Mouse (Mus musculus) urinary bladder, postnatal 0 days (tissue): ENCODE data around the gene Icam2. TPM values are rescaled to one million over a fixed set of nuclear protein-coding genes. Genes with fewer than 3 reads are reported as not detected.

Source experiments
- polyA plus RNA-seq: library from polyadenylated mRNA; unstranded; fragments of >200 nt; fragmentation: Nextera tagmentation; extraction: Ambion mirVana; gene quantifications from 2 replicates; pipeline ENCODE4 v1.2.1, GENCODE M21; 2015

Icam2 gene
- polyA plus RNA-seq: 15.2 and 25.4 TPM in 2 replicates

DNA sequence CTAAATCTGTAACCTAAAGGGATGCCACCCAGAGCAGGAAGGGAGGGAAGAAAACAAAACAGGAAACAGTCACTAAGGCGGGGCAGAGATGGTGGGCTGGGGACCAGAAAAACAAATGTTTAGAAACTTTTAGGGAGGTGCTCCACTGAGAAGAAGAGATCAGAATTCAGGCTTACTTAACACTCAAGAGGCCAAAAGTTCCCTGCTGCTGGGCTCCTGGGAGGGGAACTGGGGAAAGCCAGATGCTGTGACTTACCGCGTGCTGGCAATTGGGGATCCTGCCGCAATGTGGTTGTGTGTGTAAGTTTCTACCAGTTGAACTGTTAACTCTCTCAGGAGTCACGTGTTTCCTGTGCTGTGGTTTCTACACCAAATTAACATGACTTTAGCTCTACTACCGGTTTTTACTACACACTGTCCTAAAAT lies at the start of gene Icam2:
Icam2 (minus strand) TSS at position 285 of the 426 bp plus-strand sequence.

DNA sequence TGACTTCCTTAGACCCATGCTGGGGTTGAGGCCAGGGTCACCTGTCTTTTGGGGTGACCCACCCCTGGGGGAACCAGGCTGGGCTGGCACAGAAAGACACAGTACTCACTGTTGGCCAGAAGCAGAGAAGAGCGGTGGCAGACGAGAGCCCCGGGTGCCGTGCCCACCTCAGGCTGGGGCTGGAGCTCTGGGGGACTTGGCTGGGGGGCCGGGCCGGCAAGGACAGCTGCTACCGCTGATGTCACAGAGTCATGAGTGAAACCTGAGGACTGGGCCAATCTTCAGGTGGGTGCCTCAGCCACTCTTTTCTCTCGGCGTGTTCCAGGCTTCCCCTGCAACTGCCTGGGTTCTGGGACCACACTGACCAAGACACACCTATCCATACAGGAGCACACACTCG lies 22.5 kb downstream of the Icam2 start, which contains the start of gene Prr29:
Prr29 (plus strand) TSS at position 107 of the 400 bp plus-strand sequence.

DNA sequence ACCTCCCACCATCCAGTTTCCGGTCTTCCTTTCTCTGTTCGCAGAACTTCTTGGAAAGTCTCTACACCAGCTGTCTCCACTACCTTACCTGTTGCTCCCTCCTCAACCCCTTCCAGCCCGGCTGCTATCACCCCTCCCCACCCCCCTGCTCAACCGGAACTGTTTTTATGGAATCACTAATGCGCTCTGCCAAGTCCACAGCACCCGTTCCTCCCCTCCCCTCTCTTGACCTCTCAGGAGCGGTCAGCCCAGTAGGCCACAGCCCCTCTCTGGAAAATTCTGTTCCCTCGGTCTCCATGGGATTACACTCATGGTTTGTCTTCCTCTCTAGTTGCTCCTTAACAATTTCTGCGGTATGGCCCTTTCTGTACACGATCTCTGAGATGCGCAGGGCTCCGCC lies 34.7 kb downstream of the Icam2 start, which contains the start of gene Scn4a:
Scn4a (minus strand) TSS at position 101 of the 400 bp plus-strand sequence.

Other genes starting within 250 kb of the Icam2 start
- gene Gm10840, start 227.2 kb downstream of the Icam2 start, polyA plus RNA-seq: not detected in 2 replicates
- 30.1 and 32.3 TPM in 2 replicates for gene Limd2, start 227.2 kb downstream of the Icam2 start, polyA plus RNA-seq
- 11.3 and 13.3 TPM in 2 replicates for gene Strada, start 185.9 kb downstream of the Icam2 start, polyA plus RNA-seq
- 51.0 and 54.6 TPM in 2 replicates for gene Ccdc47, start 171.7 kb downstream of the Icam2 start, polyA plus RNA-seq
- gene Ddx42, start 171.1 kb downstream of the Icam2 start, polyA plus RNA-seq: 30.4 and 34.3 TPM in 2 replicates
- gene Ftsj3, start 132.0 kb downstream of the Icam2 start, polyA plus RNA-seq: 27.5 and 29.8 TPM in 2 replicates
- 177 and 179 TPM in 2 replicates for gene Psmc5, start 131.9 kb downstream of the Icam2 start, polyA plus RNA-seq
- 31.7 and 32.2 TPM in 2 replicates for gene Smarcd2, start 115.1 kb downstream of the Icam2 start, polyA plus RNA-seq
- 0.06 TPM in 1 of 2 replicates, not detected in the other for gene Tcam1, start 111.4 kb downstream of the Icam2 start, polyA plus RNA-seq
- gene Gh, start 86.2 kb downstream of the Icam2 start, polyA plus RNA-seq: not detected in 2 replicates
- 1.1 and 1.5 TPM in 2 replicates for gene Cd79b, start 73.3 kb downstream of the Icam2 start, polyA plus RNA-seq
- gene Scn4a, start 34.8 kb downstream of the Icam2 start, polyA plus RNA-seq: not detected in 2 replicates
- not detected in 2 replicates for gene Prr29, start 22.6 kb downstream of the Icam2 start, polyA plus RNA-seq
- 3.4 TPM in 2 replicates for gene Ern1, start 99.8 kb upstream of the Icam2 start, polyA plus RNA-seq
- 7.4 and 9.2 TPM in 2 replicates for gene Tex2, start 225.3 kb upstream of the Icam2 start, polyA plus RNA-seq